Mouse (Mus musculus) testis, adult 2 months (tissue): ENCODE results near the gene Gramd4.

ENCODE experiments used
- CTCF ChIP-seq: fragments of 200-500 bp; IDR thresholded peaks from 2 replicates; pipeline ENCODE4 v1.5.1; 2012; ENCODE audit warnings: low read depth, mild to moderate bottlenecking, inconsistent platforms, low read length, moderate library complexity; ENCODE audit not compliant: control insufficient read depth, insufficient read depth, insufficient replicate concordance
- POLR2A ChIP-seq: fragments of 200-500 bp; IDR thresholded peaks from 2 replicates; pipeline ENCODE4 v1.6.1; 2012; ENCODE audit warnings: low read depth, mild to moderate bottlenecking, inconsistent platforms, low read length, moderate library complexity; ENCODE audit not compliant: control insufficient read depth

- no peak for TF ChIP-seq POLR2A
- no peak for TF ChIP-seq CTCF
Measured at GRCm38 (mm10) chr15:86110361-86111103, 53.0 kb downstream of the Gramd4 start.
